Mouse (Mus musculus): Measurements from ENCODE around the gene Snx20.

Snx20 gene

GRCm38 (mm10) chr8:88610271-88610670, 25.7 kb downstream of the Snx20 start:
- intact Hi-C loops (cut with DNase I): no loop called here

GRCm38 (mm10) chr8:88609036-88609435, 26.9 kb downstream of the Snx20 start:
- intact Hi-C loops (cut with DNase I): no loop called here

GRCm38 (mm10) chr8:88605361-88606040, 30.4 kb downstream of the Snx20 start:
- intact Hi-C loops (cut with DNase I): no loop called here

- intact Hi-C loops (cut with DNase I): no loop called here
These were observed 31.6 kb downstream of the Snx20 start for GRCm38 (mm10) chr8:88604065-88605038.

- intact Hi-C loops (cut with DNase I): no loop called here
These were observed 32.4 kb downstream of the Snx20 start for GRCm38 (mm10) chr8:88603446-88603989.

GRCm38 (mm10) chr8:88599491-88599890, 36.4 kb downstream of the Snx20 start:
- intact Hi-C loops (cut with DNase I): no loop called here

GRCm38 (mm10) chr8:88598578-88598977, 37.4 kb downstream of the Snx20 start:
- intact Hi-C loops (cut with DNase I): no loop called here

- intact Hi-C loops (cut with DNase I): no loop called here
These were observed 39.9 kb downstream of the Snx20 start for GRCm38 (mm10) chr8:88596042-88596441.

- intact Hi-C loops (cut with DNase I): no loop called here
These were observed 42.0 kb downstream of the Snx20 start for GRCm38 (mm10) chr8:88593947-88594346.

- intact Hi-C loops (cut with DNase I): no loop called here
These were observed 45.7 kb downstream of the Snx20 start for GRCm38 (mm10) chr8:88590226-88590625.

- intact Hi-C loops (cut with DNase I): no loop called here
These were observed 47.6 kb downstream of the Snx20 start for GRCm38 (mm10) chr8:88588205-88588889.

- intact Hi-C loops (cut with DNase I): no loop called here
These were observed 52.1 kb downstream of the Snx20 start for GRCm38 (mm10) chr8:88583863-88584262.

- intact Hi-C loops (cut with DNase I): no loop called here
These were observed 55.1 kb downstream of the Snx20 start for GRCm38 (mm10) chr8:88580785-88581184.

GRCm38 (mm10) chr8:88579668-88580330, 56.1 kb downstream of the Snx20 start:
- intact Hi-C loops (cut with DNase I): no loop called here

- intact Hi-C loops (cut with DNase I): no loop called here
These were observed 56.7 kb downstream of the Snx20 start for GRCm38 (mm10) chr8:88579246-88579645.

GRCm38 (mm10) chr8:88578413-88579175, 57.3 kb downstream of the Snx20 start:
- intact Hi-C loops (cut with DNase I): no loop called here

- intact Hi-C loops (cut with DNase I): no loop called here
These were observed 58.3 kb downstream of the Snx20 start for GRCm38 (mm10) chr8:88577666-88578065.

Measured in adrenal gland (tissue).